Mouse (Mus musculus) cerebellum, adult 2 months (tissue): Measurements from ENCODE around the gene B4galt3.

Source experiments
- CTCF ChIP-seq: fragments of 200-500 bp; IDR thresholded peaks from 2 replicates; pipeline ENCODE4 v1.5.1; 2011; ENCODE audit warnings: low read depth, mild to moderate bottlenecking, control low read depth, low read length, moderate library complexity, borderline replicate concordance; ENCODE audit not compliant: insufficient read depth
- POLR2A ChIP-seq: fragments of 200-500 bp; IDR thresholded peaks from 2 replicates; pipeline ENCODE4 v1.6.1; 2011; ENCODE audit warnings: low read length, control low read depth, borderline replicate concordance; ENCODE audit not compliant: insufficient read depth

DNA sequence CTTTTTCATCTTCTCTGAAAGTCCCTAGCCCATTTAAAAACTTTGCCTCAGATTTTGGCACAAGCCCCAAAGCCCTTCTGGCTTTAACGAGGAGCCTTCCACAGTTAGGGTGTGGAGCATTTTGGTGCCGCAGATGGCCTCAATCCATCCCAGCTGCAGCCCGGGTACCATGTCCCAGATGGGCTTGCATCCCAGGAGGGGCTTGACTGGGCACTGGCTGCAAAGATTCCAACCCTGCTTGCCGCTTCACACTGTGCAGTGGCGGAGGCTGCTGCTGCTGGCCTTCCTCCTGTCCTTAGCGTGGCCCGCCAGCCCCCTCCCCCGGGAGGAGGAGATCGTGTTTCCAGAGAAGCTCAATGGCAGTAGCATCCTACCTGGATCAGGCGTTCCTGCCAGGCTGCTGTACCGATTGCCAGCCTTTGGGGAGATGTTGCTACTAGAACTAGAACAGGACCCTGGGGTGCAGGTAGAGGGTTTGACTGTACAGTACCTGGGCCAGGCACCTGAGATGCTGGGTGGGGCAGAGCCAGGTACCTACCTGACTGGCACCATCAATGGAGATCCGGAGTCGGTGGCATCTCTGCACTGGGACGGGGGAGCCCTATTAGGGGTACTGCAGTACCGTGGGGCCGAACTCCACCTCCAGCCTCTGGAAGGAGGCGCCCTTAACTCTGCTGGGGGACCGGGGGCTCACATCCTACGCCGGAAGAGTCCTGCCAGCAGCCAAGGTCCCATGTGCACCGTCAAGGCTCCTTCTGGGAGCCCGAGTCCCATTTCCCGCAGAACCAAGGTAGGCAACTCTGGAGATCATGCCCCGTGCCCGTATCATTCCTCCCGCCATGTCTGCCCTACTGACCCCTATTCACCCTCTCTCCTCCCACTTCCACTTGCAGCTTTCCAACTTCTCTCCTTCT is 19.2 kb upstream of the B4galt3 start, which contains the start of gene Ndufs2:
- no peak for TF ChIP-seq POLR2A
- TF ChIP-seq CTCF: no peak
